Mouse (Mus musculus) megakaryocyte-erythroid progenitor cell, adult 5 weeks (primary cell): Measurements from ENCODE around the gene Slc10a1. TPM values are rescaled to one million over a fixed set of nuclear protein-coding genes. Genes with fewer than 3 reads are reported as not detected.

Experiments
- polyA plus RNA-seq: library from polyadenylated mRNA; stranded (reverse); fragments of >175 nt; gene quantifications from 2 replicates; pipeline ENCODE4 v1.2.3, GENCODE M21; 2012

The Slc10a1 gene
- polyA plus RNA-seq, result not detected in 2 replicates

DNA sequence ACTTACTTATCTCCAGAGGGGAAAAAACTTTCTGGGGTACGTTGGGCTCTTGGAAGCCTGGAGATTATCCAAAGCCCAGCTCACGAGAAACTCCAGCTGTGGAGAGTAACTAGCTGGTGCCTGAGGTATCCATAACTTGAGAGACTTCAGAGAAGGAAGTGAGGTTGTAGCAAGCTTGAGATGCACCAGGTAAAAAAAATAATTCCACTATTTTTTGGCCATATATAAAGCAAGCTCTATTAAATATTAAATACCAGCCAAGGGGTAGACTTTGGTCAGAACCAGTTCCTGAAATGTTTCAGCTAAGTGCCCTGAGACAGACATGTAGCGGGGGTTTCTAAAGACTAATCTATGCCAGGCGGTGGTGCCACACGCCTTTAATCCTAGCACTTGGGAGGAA lies at the start of gene Slc10a1:
Gene Slc10a1 (minus strand): TSS at position 101 of the 400 bp plus-strand sequence.

DNA sequence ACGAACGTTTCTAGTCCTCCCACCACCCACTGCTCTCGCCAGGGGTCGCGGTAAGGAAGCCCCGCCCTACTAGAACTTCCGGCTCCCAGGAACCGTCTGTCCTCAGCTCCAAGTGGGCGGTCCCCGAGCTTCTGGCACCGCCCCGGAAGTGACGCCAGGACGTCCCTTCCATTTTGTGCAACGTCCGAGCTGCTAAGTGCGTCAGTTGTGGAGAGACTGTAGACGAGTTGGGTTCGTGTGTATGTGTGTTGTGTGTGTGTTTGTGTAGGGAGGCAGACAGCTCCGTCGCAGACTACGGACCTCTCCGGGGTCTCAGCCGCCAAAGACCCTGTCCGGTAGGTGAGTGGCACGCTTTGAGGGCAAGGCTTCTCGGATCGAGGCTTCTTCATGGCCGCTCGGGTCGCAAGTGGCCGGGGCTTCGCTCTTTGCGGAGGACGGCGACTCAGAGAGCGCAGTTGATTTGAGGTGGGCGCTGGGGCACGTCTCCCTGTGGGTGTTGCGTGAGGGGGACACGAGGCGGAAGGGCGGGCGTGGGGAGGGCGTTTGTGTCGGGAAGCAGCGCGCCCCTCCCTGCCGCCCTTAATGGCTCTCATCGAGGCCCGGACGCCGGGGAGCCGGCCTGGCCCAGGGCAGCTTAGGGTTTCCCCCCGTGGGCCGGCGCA lies 23.0 kb downstream of the Slc10a1 start, which contains the start of gene Srsf5:
Gene Srsf5 (plus strand): TSS at position 171 of the 662 bp plus-strand sequence.

Other genes with a start within 250 kb of the Slc10a1 start
- 0.02 TPM in 1 of 2 replicates, not detected in the other for gene Ccdc177, start 208.0 kb downstream of the Slc10a1 start, polyA plus RNA-seq
- 13.5 and 14.2 TPM in 2 replicates for gene Susd6, start 178.2 kb downstream of the Slc10a1 start, polyA plus RNA-seq
- 171 and 276 TPM in 2 replicates for gene Srsf5, start 23.2 kb downstream of the Slc10a1 start, polyA plus RNA-seq
- 0.27 and 0.30 TPM in 2 replicates for gene Smoc1, start 58.1 kb upstream of the Slc10a1 start, polyA plus RNA-seq